Mouse (Mus musculus) megakaryocyte, adult 5-6 weeks (primary cell): ENCODE data around the gene Cs. TPM values are rescaled to one million over a fixed set of nuclear protein-coding genes. Genes with fewer than 3 reads are reported as not detected.

Experiments
- ATAC-seq: 2 replicates; pipeline ENCODE4 v1.8.0; 2016; ENCODE audit warnings: mild to moderate bottlenecking, inconsistent platforms; ENCODE audit not compliant: poor library complexity, severe bottlenecking
- total RNA-seq, 2 experiments: library from RNA; stranded (forward) in 1 of 2; stranded (reverse) in 1 of 2; fragments of 153-499, 151-499 nt in 1 of 2; fragments of 221-1000, 200-1000 nt in 1 of 2; gene quantifications; 2 replicates each; pipeline versions ENCODE4 v1.2.3 to v1.2.4; 2015 to 2017

Gene Cs
- total RNA-seq, 2 experiments from 2014 or later: 95.0 to 160 TPM

GRCm38 (mm10) chr10:128372989-128373748 lies 35.6 kb downstream of the Cs start:
- ATAC-seq: peak; percentile 53

GRCm38 (mm10) chr10:128374393-128374792 lies 36.9 kb downstream of the Cs start:
- no peak for ATAC-seq

GRCm38 (mm10) chr10:128376099-128376454 lies 38.5 kb downstream of the Cs start:
- no peak for ATAC-seq

- ATAC-seq: peak; percentile 78
These were observed 39.1 kb downstream of the Cs start, which contains the start of gene Ankrd52 for GRCm38 (mm10) chr10:128376455-128377211. Gene Ankrd52 (plus strand): TSS chr10:128377115.

- no peak; the same call in 1 of the 2 replicates for ATAC-seq
These were observed 39.8 kb downstream of the Cs start for GRCm38 (mm10) chr10:128377222-128377939.

- no peak for ATAC-seq
These were observed 40.5 kb downstream of the Cs start for GRCm38 (mm10) chr10:128377940-128378448.

GRCm38 (mm10) chr10:128378462-128378861 lies 40.9 kb downstream of the Cs start:
- ATAC-seq: no peak

- no peak for ATAC-seq
These were observed 41.7 kb downstream of the Cs start for GRCm38 (mm10) chr10:128379260-128379659.

GRCm38 (mm10) chr10:128380565-128380964 lies 43.0 kb downstream of the Cs start:
- no peak for ATAC-seq

GRCm38 (mm10) chr10:128382482-128382881 lies 44.9 kb downstream of the Cs start:
- ATAC-seq: no peak

GRCm38 (mm10) chr10:128385902-128386301 lies 48.4 kb downstream of the Cs start:
- no peak for ATAC-seq

- no peak for ATAC-seq
These were observed 51.4 kb downstream of the Cs start for GRCm38 (mm10) chr10:128388941-128389340.

GRCm38 (mm10) chr10:128389570-128389969 lies 52.0 kb downstream of the Cs start:
- peak; percentile 37; the same call in 1 of the 2 replicates for ATAC-seq

GRCm38 (mm10) chr10:128390366-128390765 lies 52.8 kb downstream of the Cs start:
- ATAC-seq: no peak

GRCm38 (mm10) chr10:128391850-128392249 lies 54.3 kb downstream of the Cs start:
- no peak for ATAC-seq

- no peak for ATAC-seq
These were observed 58.6 kb downstream of the Cs start for GRCm38 (mm10) chr10:128396017-128396673.

GRCm38 (mm10) chr10:128396716-128397264 lies 59.3 kb downstream of the Cs start:
- no peak for ATAC-seq

GRCm38 (mm10) chr10:128397466-128397865 lies 59.9 kb downstream of the Cs start:
- no peak for ATAC-seq

- no peak for ATAC-seq
These were observed 62.8 kb downstream of the Cs start for GRCm38 (mm10) chr10:128400338-128400737.

- ATAC-seq: no peak
These were observed 63.5 kb downstream of the Cs start, which contains the start of gene Slc39a5 for GRCm38 (mm10) chr10:128401056-128401455. Gene Slc39a5 (minus strand): TSS chr10:128401229.
